Mouse (Mus musculus) hindlimb bud, embryonic 11.5 days (tissue): ENCODE data around the gene A730049H05Rik.

Experiments used
- DNase-seq: peaks from one replicate; pipeline ENCODE4 v3.0.0-alpha.2; 2012; ENCODE audit warnings: low read depth, low spot score; ENCODE audit errors: extremely low spot score

Gene A730049H05Rik

GRCm38 (mm10) chr6:92877236-92877635 is 61.0 kb downstream of the A730049H05Rik start:
- DNase-seq, result no peak

GRCm38 (mm10) chr6:92878771-92879170 is 62.5 kb downstream of the A730049H05Rik start:
- DNase-seq, result no peak

GRCm38 (mm10) chr6:92879700-92880265 is 63.5 kb downstream of the A730049H05Rik start:
- no peak for DNase-seq

GRCm38 (mm10) chr6:92882446-92882845 is 66.2 kb downstream of the A730049H05Rik start:
- DNase-seq, result no peak

- DNase-seq, result no peak
These were observed 67.0 kb downstream of the A730049H05Rik start for GRCm38 (mm10) chr6:92883131-92883900.

- no peak for DNase-seq
These were observed 75.3 kb downstream of the A730049H05Rik start for GRCm38 (mm10) chr6:92891535-92891934.
